In genomic region chrX:106582886-106583285, GRCm38 (mm10) we compare ENCODE assay signal across 29 mouse cellular contexts. TPM values are rescaled to one million over a fixed set of nuclear protein-coding genes. Genes with fewer than 3 reads are reported as not detected.
DNase-seq lines count a peak whose midpoint lies in the region; ATAC-seq lines count a peak whose summit lies in the region.
"Had no signal": no experiment of that assay in that cellular context is flagged by ENCODE, and none has a peak within 500 bp of the region (broad histone marks: within the 10 kb centered on the region; RNA-seq: fewer than 3 reads in every experiment).

Gene Gm5127 (plus strand): TSS chrX:106583186.

- DNase-seq in embryo, embryonic 10 days (ENCODE audit: low spot score): peak; percentile 12
- DNase-seq in embryo, embryonic 10.5 days (ENCODE audit: low spot score): peak; percentile 26
- peak; percentile 6 for DNase-seq in embryo, embryonic 9.5 days (ENCODE audit: extremely low spot score)
- no peak for DNase-seq in limb, embryonic 10.5 days (ENCODE audit: low spot score)
- DNase-seq in spleen, adult 12 weeks (ENCODE audit: low spot score): no peak
- no peak for DNase-seq in lung, postnatal 36 days
- no peak for DNase-seq in layer of hippocampus, postnatal 25 days (ENCODE audit: extremely low spot score in 1 of 2, low spot score in 1 of 2)
- DNase-seq: adrenal gland, adult 2 months; adrenal gland, postnatal 10 days; adrenal gland, postnatal 25 days; cerebellum, adult 11 months; cerebellum, adult 18-20 months; cerebellum, adult 8-10 months; cerebellum, adult 9-11 months; cerebellum, postnatal 14 days; cerebellum, postnatal 36 days had no signal

- peaks cover 12% of the 10 kb centered on the region for H3K4me1 ChIP-seq in limb, embryonic 10.5 days
- H3K4me1 ChIP-seq: embryonic facial prominence, embryonic 13.5 days; embryonic facial prominence, embryonic 15.5 days; forebrain, embryonic 12.5 days had no signal

- H3K27me3 ChIP-seq in limb, embryonic 10.5 days (ENCODE audit: low read depth, poor library complexity, severe bottlenecking): peaks cover 14% of the 10 kb centered on the region; the same call in 1 of the 2 replicates
- H3K27me3 ChIP-seq: embryonic facial prominence, embryonic 15.5 days; forebrain, embryonic 12.5 days had no signal

- ATAC-seq in activated CD4-positive, CD25-positive, alpha-beta regulatory T cell, adult 4 months: no peak
- ATAC-seq: forebrain, embryonic 14.5 days; forebrain, embryonic 16.5 days had no signal

- H3K27ac ChIP-seq in limb, embryonic 10.5 days: peak within 1 kb of the TSS; percentile 19; the same call in 1 of the 2 replicates
- H3K27ac ChIP-seq: embryonic facial prominence, embryonic 13.5 days; embryonic facial prominence, embryonic 15.5 days; forebrain, embryonic 10.5 days; forebrain, embryonic 12.5 days had no signal

- no peaks in the 10 kb centered on the region for H3K36me3 ChIP-seq in limb, embryonic 10.5 days
- H3K36me3 ChIP-seq: embryonic facial prominence, embryonic 13.5 days; embryonic facial prominence, embryonic 15.5 days; forebrain, embryonic 10.5 days; forebrain, embryonic 12.5 days had no signal

- WGBS in limb, embryonic 10.5 days: 33% methylated on average over 3 of the region's 3 CpGs

- no peaks in the 10 kb centered on the region for H3K9me3 ChIP-seq in limb, embryonic 10.5 days (replicated peaks)
- H3K9me3 ChIP-seq: embryonic facial prominence, embryonic 13.5 days; embryonic facial prominence, embryonic 15.5 days; forebrain, embryonic 10.5 days; forebrain, embryonic 12.5 days had no signal

- H3K4me3 ChIP-seq in limb, embryonic 10.5 days: no peak within 1 kb of the TSS
- H3K4me3 ChIP-seq: embryonic facial prominence, embryonic 13.5 days; embryonic facial prominence, embryonic 15.5 days; erythroblast, embryonic 14.5 days; forebrain, embryonic 10.5 days; forebrain, embryonic 12.5 days had no signal

RNA-seq across cellular contexts. Expression of gene Gm5127, which starts in this region (rescaled TPM):
- 0.65 and 1.1 TPM in 2 replicates for polyA plus RNA-seq in limb, embryonic 10.5 days (2016; fragmentation: Nextera tagmentation; extraction: Ambion mirVana)
- polyA plus RNA-seq in activated CD4-positive, CD25-positive, alpha-beta regulatory T cell, adult 4 months (2017; shearing (Covaris generic)): 1 to 10 TPM; 2.3 to 4.4 TPM
- total RNA-seq in layer of hippocampus, postnatal 25 days (2021): under 1 TPM in 1 of 2 experiments, not detected in 1; 0.19 TPM
- total RNA-seq: adrenal gland, adult 2 months; adrenal gland, postnatal 10 days; adrenal gland, postnatal 25 days; adrenal gland, postnatal 4 days; common myeloid progenitor, adult 5-6 weeks; ES-E14; MEL had no signal
- polyA plus RNA-seq: adrenal gland, adult 2 months; C2C12; embryonic facial prominence, embryonic 13.5 days; erythroblast, embryonic 14.5 days had no signal

Comparison
In these comparisons a context has a peak if more than half of its experiments do, and no peak if none do; other contexts are left out.
1. DNase-seq: peak in embryo, embryonic 10 days (single experiment), embryo, embryonic 10.5 days (single experiment) and embryo, embryonic 9.5 days (single experiment); none in limb, embryonic 10.5 days (single experiment), spleen, adult 12 weeks (single experiment), lung, postnatal 36 days (single experiment) and layer of hippocampus, postnatal 25 days (0 of 2).